Mouse (Mus musculus): Measurements from ENCODE around the gene Higd1c. TPM values are rescaled to one million over a fixed set of nuclear protein-coding genes. Genes with fewer than 3 reads are reported as not detected.
"Not testable (repeated sequence)": the region's sequence is repeated elsewhere in the genome, so short reads cannot be mapped to it uniquely, and the experiment has no call there.

Gene Higd1c
- not detected in 2 replicates for polyA plus RNA-seq (2014; fragmentation: Nextera tagmentation; extraction: Ambion mirVana)

DNA sequence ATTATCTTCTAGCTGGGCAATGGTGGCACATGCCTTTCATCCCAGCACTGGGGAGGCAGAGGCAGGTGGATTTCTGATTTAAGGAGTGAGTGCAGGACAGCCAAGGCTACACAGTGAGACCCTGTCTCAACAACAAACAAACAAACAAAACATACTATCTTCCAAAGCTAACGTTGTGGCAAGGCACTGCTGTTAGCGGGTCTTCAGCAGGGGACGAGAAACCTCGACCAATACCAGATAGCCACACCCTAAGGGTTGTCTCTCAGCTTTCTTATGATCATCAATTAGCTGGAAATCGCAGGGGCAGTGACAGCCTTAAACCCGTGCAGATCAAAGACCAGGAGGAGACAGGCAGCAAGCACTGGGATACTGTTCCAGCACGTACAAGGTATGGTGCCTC is at the start of gene Higd1c:
Higd1c (plus strand) TSS at position 301 of the 400 bp plus-strand sequence.
- no peak within 1 kb of the TSS for H3K4me3 ChIP-seq (ENCODE audit: low read depth, low read length)
- DNase-seq (ENCODE audit: low spot score) (no peak), ATAC-seq (replicated peaks; ENCODE audit: insufficient number of reproducible peaks, low FRiP score, low TSS enrichment, low read depth) (no peak)
- H3K4me2 ChIP-seq (ENCODE audit: low read depth, low read length): no peak within 1 kb of the TSS
- no peaks in the 10 kb centered on the region for H3K36me3 ChIP-seq (replicated peaks; ENCODE audit: control insufficient read depth, insufficient read depth, low read depth, low read length)
- no peak within 1 kb of the TSS for H3K27ac ChIP-seq (replicated peaks; ENCODE audit: low read depth, low read length)
- H3K27me3 ChIP-seq (ENCODE audit: control insufficient read depth, insufficient read depth, low read length): no peaks in the 10 kb centered on the region
- H3K4me1 ChIP-seq (ENCODE audit: control insufficient read depth, insufficient read depth, low read length): no peaks in the 10 kb centered on the region
- 69% methylated on average over 7 of the region's 7 CpGs for WGBS
- H3K9me3 ChIP-seq (replicated peaks; ENCODE audit: control insufficient read depth, low read length): no peaks in the 10 kb centered on the region
- no peak within 1 kb of the TSS for H3K9ac ChIP-seq (replicated peaks; ENCODE audit: low read length)

DNA sequence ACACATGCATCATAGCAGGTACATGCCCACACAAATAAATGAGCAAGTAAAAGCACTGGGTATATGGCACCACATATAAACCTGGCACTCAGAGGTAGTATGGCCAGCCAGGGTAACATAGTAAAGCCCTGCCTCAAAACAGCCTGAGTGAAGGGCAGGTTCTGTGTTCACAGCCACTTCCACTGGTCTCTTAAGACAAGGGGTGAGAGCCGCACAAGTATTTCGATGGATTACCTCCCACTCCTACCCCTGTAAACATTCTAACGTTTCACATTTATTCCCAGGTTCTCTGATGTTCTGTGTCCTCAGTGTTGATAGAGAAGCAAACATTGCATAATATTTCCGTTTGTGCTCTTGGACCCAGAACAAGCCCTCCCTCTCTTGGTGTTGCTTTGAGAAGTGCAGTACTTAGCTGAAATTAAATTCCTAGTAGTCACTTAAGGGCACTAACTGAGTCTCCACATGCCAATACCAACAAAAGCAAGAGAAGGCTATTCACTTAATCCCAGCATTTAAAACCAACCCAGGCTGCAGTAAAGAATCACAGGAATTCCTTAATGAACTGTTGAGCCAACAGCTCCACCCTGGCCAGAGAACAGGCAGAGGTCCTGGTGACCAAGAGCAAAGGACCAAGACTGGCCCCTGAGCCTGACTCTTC is 46.2 kb upstream of the Higd1c start:
- not testable (repeated sequence) for H3K36me3 ChIP-seq (replicated peaks; ENCODE audit: control insufficient read depth, insufficient read depth, low read depth, low read length); ATAC-seq (replicated peaks; ENCODE audit: insufficient number of reproducible peaks, low FRiP score, low TSS enrichment, low read depth); H3K4me1 ChIP-seq (ENCODE audit: control insufficient read depth, insufficient read depth, low read length); H3K27ac ChIP-seq (replicated peaks; ENCODE audit: low read depth, low read length); H3K27me3 ChIP-seq (ENCODE audit: control insufficient read depth, insufficient read depth, low read length); H3K9me3 ChIP-seq (replicated peaks; ENCODE audit: control insufficient read depth, low read length); H3K4me2 ChIP-seq (ENCODE audit: low read depth, low read length); H3K4me3 ChIP-seq (ENCODE audit: low read depth, low read length); H3K9ac ChIP-seq (replicated peaks; ENCODE audit: low read length); DNase-seq (ENCODE audit: low spot score)
- 65% methylated on average over 4 of the region's 4 CpGs for WGBS

DNA sequence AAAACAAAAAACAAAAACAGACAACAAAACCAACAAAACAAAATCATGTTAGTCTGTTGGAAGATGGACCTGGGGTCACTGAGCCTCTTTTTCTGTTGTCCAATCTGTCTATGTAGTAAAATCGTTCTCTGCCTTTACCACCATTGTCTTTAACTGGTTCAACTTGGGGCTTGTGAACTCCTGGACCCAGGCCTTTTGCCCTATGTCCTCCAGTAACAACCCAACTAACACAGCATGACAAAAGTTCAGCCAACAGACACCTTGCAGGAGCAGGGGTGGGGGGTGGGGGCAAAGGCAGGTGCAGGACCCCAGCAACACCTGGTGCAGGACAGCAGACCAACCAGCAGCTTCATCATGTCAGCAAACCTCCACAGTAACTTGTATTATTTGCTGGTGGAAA is 44.5 kb upstream of the Higd1c start:
- Histone ChIP-seq H3K9me3 (replicated peaks; ENCODE audit: control insufficient read depth, low read length) (no peaks in the 10 kb centered on the region), H3K27ac (replicated peaks; ENCODE audit: low read depth, low read length) (no peak overlapping the region), H3K4me3 (ENCODE audit: low read depth, low read length) (no peak overlapping the region), H3K9ac (replicated peaks; ENCODE audit: low read length) (no peak overlapping the region), H3K36me3 (replicated peaks; ENCODE audit: control insufficient read depth, insufficient read depth, low read depth, low read length) (no peaks in the 10 kb centered on the region), H3K4me1 (ENCODE audit: control insufficient read depth, insufficient read depth, low read length) (no peaks in the 10 kb centered on the region), H3K27me3 (ENCODE audit: control insufficient read depth, insufficient read depth, low read length) (no peaks in the 10 kb centered on the region), H3K4me2 (ENCODE audit: low read depth, low read length) (no peak overlapping the region)
- ATAC-seq (replicated peaks; ENCODE audit: insufficient number of reproducible peaks, low FRiP score, low TSS enrichment, low read depth): no peak
- 80% methylated on average over 1 of the region's 1 CpGs for WGBS
- DNase-seq (ENCODE audit: low spot score): no peak

DNA sequence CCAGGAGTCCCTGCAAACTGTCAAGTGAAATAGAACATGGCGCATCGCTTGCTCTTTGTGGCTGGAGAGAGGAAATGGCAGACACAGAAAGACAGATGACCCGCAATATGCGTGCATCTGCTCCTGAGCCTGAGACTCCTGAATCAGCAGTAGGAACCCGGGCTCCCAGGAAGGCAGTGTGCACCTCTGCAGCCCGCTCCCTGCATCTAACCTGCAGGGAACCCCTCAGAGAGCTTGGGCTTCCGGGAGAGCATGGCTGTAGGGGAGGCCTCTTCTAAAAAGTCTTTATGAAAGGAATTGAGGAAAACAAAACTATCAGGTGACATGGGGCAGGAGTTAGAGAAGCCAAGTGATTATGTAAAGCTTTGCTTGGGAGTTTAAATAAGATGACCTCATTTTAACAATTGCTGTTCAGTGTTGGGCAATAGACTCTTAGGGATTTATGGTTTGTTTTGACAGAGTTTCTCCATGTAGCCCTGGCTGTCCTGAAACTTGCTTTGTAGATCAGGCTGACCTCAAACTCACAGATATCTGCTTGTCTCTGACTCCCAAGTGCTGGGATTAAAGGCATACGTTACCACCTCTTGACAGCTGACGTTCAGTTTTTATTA is 43.9 kb upstream of the Higd1c start:
- no peaks in the 10 kb centered on the region for H3K36me3 ChIP-seq (replicated peaks; ENCODE audit: control insufficient read depth, insufficient read depth, low read depth, low read length)
- no peaks in the 10 kb centered on the region for H3K9me3 ChIP-seq (replicated peaks; ENCODE audit: control insufficient read depth, low read length)
- DNase-seq (ENCODE audit: low spot score) (no peak), ATAC-seq (replicated peaks; ENCODE audit: insufficient number of reproducible peaks, low FRiP score, low TSS enrichment, low read depth) (no peak)
- H3K4me2 ChIP-seq (ENCODE audit: low read depth, low read length): no peak overlapping the region; the same call in 1 of the 2 replicates
- H3K4me1 ChIP-seq (ENCODE audit: control insufficient read depth, insufficient read depth, low read length): no peaks in the 10 kb centered on the region
- no peak overlapping the region for H3K27ac ChIP-seq (replicated peaks; ENCODE audit: low read depth, low read length)
- no peak overlapping the region for H3K4me3 ChIP-seq (ENCODE audit: low read depth, low read length)
- no peak overlapping the region for H3K9ac ChIP-seq (replicated peaks; ENCODE audit: low read length)
- no peaks in the 10 kb centered on the region for H3K27me3 ChIP-seq (ENCODE audit: control insufficient read depth, insufficient read depth, low read length)
- 75% methylated on average over 9 of the region's 9 CpGs for WGBS

DNA sequence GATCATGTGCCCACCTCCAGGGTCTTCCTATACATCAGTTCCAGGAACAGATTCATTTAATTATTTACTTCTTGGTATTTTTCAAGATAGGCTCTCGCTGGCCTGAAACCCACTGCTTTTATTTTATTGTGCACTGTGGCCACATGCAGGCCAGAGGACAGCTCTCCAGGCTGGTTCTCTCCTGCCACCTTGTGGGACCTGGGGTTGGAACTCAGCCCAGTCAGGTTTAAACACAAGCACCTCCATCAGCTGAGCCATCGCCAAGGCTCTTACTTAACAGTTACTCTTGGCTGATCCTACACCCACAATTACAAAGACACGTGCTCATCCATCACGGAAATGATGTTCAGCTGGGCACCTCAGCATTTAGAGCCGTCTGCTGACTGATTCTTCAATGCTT is 43.2 kb upstream of the Higd1c start:
- Histone ChIP-seq H3K4me2 (ENCODE audit: low read depth, low read length) (no peak overlapping the region), H3K9me3 (replicated peaks; ENCODE audit: control insufficient read depth, low read length) (no peaks in the 10 kb centered on the region), H3K4me1 (ENCODE audit: control insufficient read depth, insufficient read depth, low read length) (no peaks in the 10 kb centered on the region), H3K36me3 (replicated peaks; ENCODE audit: control insufficient read depth, insufficient read depth, low read depth, low read length) (no peaks in the 10 kb centered on the region), H3K27me3 (ENCODE audit: control insufficient read depth, insufficient read depth, low read length) (no peaks in the 10 kb centered on the region), H3K4me3 (ENCODE audit: low read depth, low read length) (no peak overlapping the region), H3K27ac (replicated peaks; ENCODE audit: low read depth, low read length) (no peak overlapping the region), H3K9ac (replicated peaks; ENCODE audit: low read length) (no peak overlapping the region)
- ATAC-seq (replicated peaks; ENCODE audit: insufficient number of reproducible peaks, low FRiP score, low TSS enrichment, low read depth): no peak
- no peak for DNase-seq (ENCODE audit: low spot score)
- WGBS: 64% methylated on average over 5 of the region's 5 CpGs

DNA sequence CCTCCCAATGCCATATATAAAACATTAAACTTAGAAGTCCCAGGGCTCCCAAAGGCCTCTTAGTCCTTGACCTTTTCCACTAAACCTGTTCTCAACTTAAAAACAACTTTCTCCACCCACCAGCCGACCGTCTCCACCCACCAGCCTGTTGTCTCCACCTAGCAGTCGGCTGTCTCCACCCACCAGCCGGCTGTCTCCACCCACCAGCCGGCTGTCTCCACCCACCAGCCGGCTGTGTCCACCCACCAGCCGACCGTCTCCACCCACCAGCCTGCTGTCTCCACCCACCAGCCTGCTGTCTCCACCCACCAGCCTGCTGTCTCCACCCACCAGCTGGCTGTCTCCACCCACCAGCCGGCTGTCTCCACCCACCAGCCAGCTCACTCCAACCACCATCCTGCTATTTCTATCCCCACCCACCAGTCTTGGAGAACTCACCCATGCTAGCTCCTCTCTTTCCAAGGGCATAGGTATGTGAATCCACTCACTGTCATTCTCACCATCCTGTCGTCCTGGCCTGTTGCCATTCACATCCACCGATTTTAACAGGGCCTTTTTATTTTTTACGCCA is 40.2 kb upstream of the Higd1c start:
- Histone ChIP-seq H3K9ac (replicated peaks; ENCODE audit: low read length) (no peak overlapping the region), H3K27me3 (ENCODE audit: control insufficient read depth, insufficient read depth, low read length) (no peaks in the 10 kb centered on the region), H3K4me3 (ENCODE audit: low read depth, low read length) (no peak overlapping the region), H3K9me3 (replicated peaks; ENCODE audit: control insufficient read depth, low read length) (no peaks in the 10 kb centered on the region), H3K4me1 (ENCODE audit: control insufficient read depth, insufficient read depth, low read length) (no peaks in the 10 kb centered on the region), H3K36me3 (replicated peaks; ENCODE audit: control insufficient read depth, insufficient read depth, low read depth, low read length) (no peaks in the 10 kb centered on the region), H3K27ac (replicated peaks; ENCODE audit: low read depth, low read length) (no peak overlapping the region), H3K4me2 (ENCODE audit: low read depth, low read length) (no peak overlapping the region)
- no peak for ATAC-seq (replicated peaks; ENCODE audit: insufficient number of reproducible peaks, low FRiP score, low TSS enrichment, low read depth)
- DNase-seq (ENCODE audit: low spot score): no peak
- 75% methylated on average over 12 of the region's 12 CpGs for WGBS

DNA sequence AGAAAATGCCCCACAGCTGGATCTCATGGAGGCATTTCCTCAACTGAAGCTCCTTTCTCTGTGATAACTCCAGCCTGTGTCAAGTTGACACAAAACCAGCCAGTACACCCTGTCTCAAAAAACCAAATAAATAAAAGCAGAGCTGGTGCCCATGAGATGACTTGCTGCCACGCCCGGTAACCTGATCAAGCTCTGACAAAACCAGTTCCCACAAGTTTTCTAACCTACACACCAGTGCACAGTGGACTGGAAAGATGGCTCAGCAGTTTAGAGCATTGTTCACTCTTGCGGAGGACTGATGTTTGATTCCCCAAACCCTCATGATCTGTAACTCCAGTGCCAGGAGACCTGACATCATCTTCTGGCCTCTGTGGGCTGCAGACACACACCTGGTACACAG is 39.1 kb upstream of the Higd1c start:
- no peak overlapping the region for H3K27ac ChIP-seq (replicated peaks; ENCODE audit: low read depth, low read length)
- H3K27me3 ChIP-seq (ENCODE audit: control insufficient read depth, insufficient read depth, low read length): no peaks in the 10 kb centered on the region
- DNase-seq (ENCODE audit: low spot score) (no peak), ATAC-seq (replicated peaks; ENCODE audit: insufficient number of reproducible peaks, low FRiP score, low TSS enrichment, low read depth) (no peak)
- no peak overlapping the region for H3K9ac ChIP-seq (replicated peaks; ENCODE audit: low read length)
- H3K9me3 ChIP-seq (replicated peaks; ENCODE audit: control insufficient read depth, low read length): no peaks in the 10 kb centered on the region
- WGBS: 88% methylated on average over 3 of the region's 3 CpGs
- H3K36me3 ChIP-seq (replicated peaks; ENCODE audit: control insufficient read depth, insufficient read depth, low read depth, low read length): no peaks in the 10 kb centered on the region
- H3K4me3 ChIP-seq (ENCODE audit: low read depth, low read length): no peak overlapping the region
- no peak overlapping the region for H3K4me2 ChIP-seq (ENCODE audit: low read depth, low read length)
- H3K4me1 ChIP-seq (ENCODE audit: control insufficient read depth, insufficient read depth, low read length): no peaks in the 10 kb centered on the region

DNA sequence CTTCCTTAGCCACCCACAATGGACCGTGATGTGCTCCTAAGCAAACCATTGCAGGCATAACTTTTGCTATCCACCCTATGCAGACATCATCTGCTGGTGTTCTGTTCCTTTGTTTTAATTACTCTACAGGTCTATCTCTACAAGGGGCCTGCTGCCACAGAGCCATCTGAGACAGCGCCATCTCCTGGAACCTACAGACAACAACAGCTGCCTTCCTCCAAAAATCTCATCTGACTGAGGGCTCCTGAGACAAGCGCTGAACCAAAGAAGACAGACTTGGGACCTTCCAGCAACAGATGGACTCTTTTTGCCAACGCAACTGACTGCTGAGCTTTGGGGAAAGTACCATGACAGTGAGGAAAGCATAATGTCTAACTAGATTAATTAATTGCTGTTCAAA is 36.3 kb upstream of the Higd1c start:
- H3K4me2 ChIP-seq (ENCODE audit: low read depth, low read length); DNase-seq (ENCODE audit: low spot score); H3K4me1 ChIP-seq (ENCODE audit: control insufficient read depth, insufficient read depth, low read length); H3K27ac ChIP-seq (replicated peaks; ENCODE audit: low read depth, low read length); H3K9me3 ChIP-seq (replicated peaks; ENCODE audit: control insufficient read depth, low read length); ATAC-seq (replicated peaks; ENCODE audit: insufficient number of reproducible peaks, low FRiP score, low TSS enrichment, low read depth); H3K9ac ChIP-seq (replicated peaks; ENCODE audit: low read length); H3K4me3 ChIP-seq (ENCODE audit: low read depth, low read length); H3K36me3 ChIP-seq (replicated peaks; ENCODE audit: control insufficient read depth, insufficient read depth, low read depth, low read length); H3K27me3 ChIP-seq (ENCODE audit: control insufficient read depth, insufficient read depth, low read length): not testable (repeated sequence)
- WGBS: 64% methylated on average over 3 of the region's 4 CpGs

Measured in embryonic facial prominence, embryonic 11.5 days (tissue).